Mouse (Mus musculus) neural tube, embryonic 15.5 days (tissue): ENCODE data around the gene Lbh. TPM values are rescaled to one million over a fixed set of nuclear protein-coding genes. Genes with fewer than 3 reads are reported as not detected.

Experiments
- ATAC-seq: fragments of 200-750 bp; cut with Nextera tagmentation; 2 replicates; pipeline ENCODE4 v1.8.0; 2017; ENCODE audit warnings: mild to moderate bottlenecking, moderate TSS enrichment, moderate library complexity; ENCODE audit not compliant: low FRiP score
- H3K27ac ChIP-seq: fragments of 300-500 bp; sonication (generic); replicated peaks from 2 replicates; pipeline ENCODE4 v1.5.1; 2015; ENCODE audit warnings: mild to moderate bottlenecking, inconsistent platforms
- H3K27me3 ChIP-seq: fragments of 300-500 bp; sonication (generic); replicated peaks from 2 replicates; pipeline ENCODE4 v1.6.1; 2015; ENCODE audit warnings: inconsistent platforms
- H3K36me3 ChIP-seq: fragments of 300-500 bp; sonication (generic); 2 replicates; pipeline ENCODE4 v1.6.1; 2015; ENCODE audit warnings: inconsistent platforms
- H3K4me1 ChIP-seq: fragments of 300-500 bp; sonication (generic); 2 replicates; pipeline ENCODE4 v1.6.1; 2015; ENCODE audit warnings: inconsistent platforms
- H3K4me2 ChIP-seq: fragments of 300-500 bp; sonication (generic); 2 replicates; pipeline ENCODE4 v1.6.1; 2015; ENCODE audit warnings: inconsistent platforms, mild to moderate bottlenecking, moderate library complexity
- H3K4me3 ChIP-seq: fragments of 300-500 bp; sonication (generic); replicated peaks from 2 replicates; pipeline ENCODE4 v1.5.1; 2015; ENCODE audit warnings: mild to moderate bottlenecking, inconsistent platforms
- H3K9ac ChIP-seq: fragments of 300-500 bp; sonication (generic); replicated peaks from 2 replicates; pipeline ENCODE4 v1.6.1; 2015; ENCODE audit warnings: mild to moderate bottlenecking, inconsistent platforms
- H3K9me3 ChIP-seq: fragments of 300-500 bp; sonication (generic); replicated peaks from 2 replicates; pipeline ENCODE4 v1.6.1; 2016; ENCODE audit warnings: inconsistent platforms
- WGBS: fragments of 180-500 bp; shearing (Covaris S2); methylation state at CpG from one replicate; pipeline ENCODE4 v1.1.7; 2015; ENCODE audit warnings: mixed read lengths; 5-methylcytosine and 5-hydroxymethylcytosine counted together
- polyA plus RNA-seq: library from polyadenylated mRNA; unstranded; fragments of >200 nt; fragmentation: Nextera tagmentation; extraction: Ambion mirVana; gene quantifications from 2 replicates; pipeline ENCODE4 v1.2.1, GENCODE M21; 2015

Gene Lbh
- 4.9 and 5.5 TPM in 2 replicates for polyA plus RNA-seq

GRCm38 (mm10) chr17:72918053-72918452 is at the start of gene Lbh:
Gene Lbh, plus strand, starts transcription at chr17:72918305.
- Histone ChIP-seq H3K9me3 (no peaks in the 10 kb centered on the region), H3K36me3 (peaks cover 8% of the 10 kb centered on the region; the same call in 1 of the 2 replicates), H3K4me2 (peak within 1 kb of the TSS; percentile 78), H3K4me3 (peak within 1 kb of the TSS; percentile 60), H3K27ac (peak within 1 kb of the TSS; percentile 95), H3K4me1 (peaks cover 46% of the 10 kb centered on the region), H3K27me3 (no peaks in the 10 kb centered on the region), H3K9ac (peak within 1 kb of the TSS; percentile 94)
- ATAC-seq: peak; percentile 94
- under 1% methylated on average over 35 of the region's 35 CpGs for WGBS

GRCm38 (mm10) chr17:72878979-72879378 is 39.1 kb upstream of the Lbh start:
- Histone ChIP-seq H3K9me3 (no peaks in the 10 kb centered on the region), H3K4me2 (no peak overlapping the region), H3K36me3 (no peaks in the 10 kb centered on the region), H3K4me1 (no peaks in the 10 kb centered on the region), H3K4me3 (no peak overlapping the region), H3K9ac (no peak overlapping the region), H3K27ac (no peak overlapping the region), H3K27me3 (no peaks in the 10 kb centered on the region)
- no peak for ATAC-seq
- WGBS: 91% methylated on average over 9 of the region's 9 CpGs

GRCm38 (mm10) chr17:72880156-72880555 is 37.9 kb upstream of the Lbh start:
- Histone ChIP-seq H3K4me3 (no peak overlapping the region), H3K9ac (no peak overlapping the region), H3K4me2 (no peak overlapping the region), H3K27ac (no peak overlapping the region), H3K27me3 (no peaks in the 10 kb centered on the region), H3K4me1 (no peaks in the 10 kb centered on the region), H3K36me3 (no peaks in the 10 kb centered on the region), H3K9me3 (no peaks in the 10 kb centered on the region)
- WGBS: 88% methylated on average over 3 of the region's 3 CpGs
- ATAC-seq: no peak

- H3K4me3 ChIP-seq: no peak overlapping the region
- ATAC-seq: no peak
- no peak overlapping the region for H3K27ac ChIP-seq
- H3K9me3 ChIP-seq: no peaks in the 10 kb centered on the region
- no peaks in the 10 kb centered on the region for H3K36me3 ChIP-seq
- H3K4me1 ChIP-seq: no peaks in the 10 kb centered on the region
- WGBS: 80% methylated on average over 3 of the region's 3 CpGs
- no peak overlapping the region for H3K4me2 ChIP-seq
- no peaks in the 10 kb centered on the region for H3K27me3 ChIP-seq
- no peak overlapping the region for H3K9ac ChIP-seq
These were observed 37.1 kb upstream of the Lbh start for GRCm38 (mm10) chr17:72881051-72881450.

- Histone ChIP-seq H3K4me1 (no peaks in the 10 kb centered on the region), H3K4me2 (no peak overlapping the region), H3K36me3 (no peaks in the 10 kb centered on the region), H3K27me3 (no peaks in the 10 kb centered on the region), H3K9ac (no peak overlapping the region), H3K9me3 (no peaks in the 10 kb centered on the region), H3K27ac (no peak overlapping the region), H3K4me3 (no peak overlapping the region)
- WGBS: 62% methylated on average over 1 of the region's 1 CpGs
- no peak for ATAC-seq
These were observed 36.3 kb upstream of the Lbh start for GRCm38 (mm10) chr17:72881804-72882203.

GRCm38 (mm10) chr17:72889556-72890397 is 28.3 kb upstream of the Lbh start:
- H3K36me3 ChIP-seq: no peaks in the 10 kb centered on the region
- H3K9me3 ChIP-seq: no peaks in the 10 kb centered on the region
- peak overlapping the region; percentile 51; the same call in 1 of the 2 replicates for H3K27ac ChIP-seq
- WGBS: 19% methylated on average over 20 of the region's 20 CpGs
- H3K4me2 ChIP-seq: peak overlapping the region; percentile 29
- peaks cover 10% of the 10 kb centered on the region for H3K4me1 ChIP-seq
- no peaks in the 10 kb centered on the region for H3K27me3 ChIP-seq
- H3K9ac ChIP-seq: no peak overlapping the region
- H3K4me3 ChIP-seq: no peak overlapping the region
- ATAC-seq: peak; percentile 87

GRCm38 (mm10) chr17:72890398-72890898 is 27.7 kb upstream of the Lbh start:
- no peak overlapping the region for H3K4me3 ChIP-seq
- 57% methylated on average over 8 of the region's 8 CpGs for WGBS
- H3K4me2 ChIP-seq: peak overlapping the region; percentile 29
- H3K4me1 ChIP-seq: peaks cover 10% of the 10 kb centered on the region
- peak; percentile 55; the same call in 1 of the 2 replicates for ATAC-seq
- H3K36me3 ChIP-seq: no peaks in the 10 kb centered on the region
- no peaks in the 10 kb centered on the region for H3K9me3 ChIP-seq
- H3K27me3 ChIP-seq: no peaks in the 10 kb centered on the region
- H3K27ac ChIP-seq: no peak overlapping the region
- no peak overlapping the region for H3K9ac ChIP-seq

- no peaks in the 10 kb centered on the region for H3K27me3 ChIP-seq
- no peak overlapping the region for H3K4me2 ChIP-seq
- no peaks in the 10 kb centered on the region for H3K36me3 ChIP-seq
- no peak overlapping the region for H3K9ac ChIP-seq
- no peak overlapping the region for H3K27ac ChIP-seq
- H3K4me3 ChIP-seq: no peak overlapping the region
- H3K4me1 ChIP-seq: peaks cover 10% of the 10 kb centered on the region
- 94% methylated on average over 6 of the region's 6 CpGs for WGBS
- ATAC-seq: no peak
- H3K9me3 ChIP-seq: no peaks in the 10 kb centered on the region
These were observed 26.5 kb upstream of the Lbh start for GRCm38 (mm10) chr17:72891556-72891955.

GRCm38 (mm10) chr17:72895506-72895905 is 22.6 kb upstream of the Lbh start:
- 88% methylated on average over 3 of the region's 3 CpGs for WGBS
- ATAC-seq: no peak

GRCm38 (mm10) chr17:72897076-72897475 is 21.0 kb upstream of the Lbh start:
- 90% methylated on average over 7 of the region's 7 CpGs for WGBS

More at GRCm38 (mm10) chr17:72895506-72895905, 22.6 kb upstream of the Lbh start:
- Histone ChIP-seq H3K4me2 (no peak overlapping the region), H3K4me3 (no peak overlapping the region), H3K36me3 (no peaks in the 10 kb centered on the region), H3K9ac (no peak overlapping the region), H3K27ac (no peak overlapping the region), H3K4me1 (peaks cover under 1% of the 10 kb centered on the region; the same call in 1 of the 2 replicates), H3K9me3 (no peaks in the 10 kb centered on the region), H3K27me3 (no peaks in the 10 kb centered on the region)

GRCm38 (mm10) chr17:72897961-72898360 is 20.1 kb upstream of the Lbh start:
- no peak overlapping the region for H3K4me2 ChIP-seq
- H3K9ac ChIP-seq: no peak overlapping the region
- no peak overlapping the region for H3K27ac ChIP-seq
- no peaks in the 10 kb centered on the region for H3K27me3 ChIP-seq
- 90% methylated on average over 5 of the region's 5 CpGs for WGBS
- no peak overlapping the region for H3K4me3 ChIP-seq
- no peak for ATAC-seq
- H3K9me3 ChIP-seq: no peaks in the 10 kb centered on the region
- no peaks in the 10 kb centered on the region for H3K4me1 ChIP-seq
- H3K36me3 ChIP-seq: no peaks in the 10 kb centered on the region

More at GRCm38 (mm10) chr17:72897076-72897475, 21.0 kb upstream of the Lbh start:
- Histone ChIP-seq H3K9ac (no peak overlapping the region), H3K36me3 (no peaks in the 10 kb centered on the region), H3K27ac (no peak overlapping the region), H3K27me3 (no peaks in the 10 kb centered on the region), H3K9me3 (no peaks in the 10 kb centered on the region), H3K4me1 (no peaks in the 10 kb centered on the region), H3K4me2 (no peak overlapping the region), H3K4me3 (no peak overlapping the region)
- no peak for ATAC-seq

- H3K9me3 ChIP-seq: no peaks in the 10 kb centered on the region
- H3K36me3 ChIP-seq: no peaks in the 10 kb centered on the region
- H3K27ac ChIP-seq: no peak overlapping the region
- no peaks in the 10 kb centered on the region for H3K27me3 ChIP-seq
- H3K4me1 ChIP-seq: no peaks in the 10 kb centered on the region
- 52% methylated on average over 3 of the region's 3 CpGs for WGBS
- no peak overlapping the region for H3K9ac ChIP-seq
- no peak overlapping the region for H3K4me2 ChIP-seq
- no peak overlapping the region for H3K4me3 ChIP-seq
- no peak for ATAC-seq
These were observed 19.3 kb upstream of the Lbh start for GRCm38 (mm10) chr17:72898775-72899174.
